Mouse (Mus musculus) urinary bladder, adult 18-20 months (tissue): ENCODE measurements around the gene Slc13a4.

Source experiments
- DNase-seq, 2 experiments: peaks; one replicate each; pipeline ENCODE4 v3.0.0; 2022; ENCODE audit warnings: low spot score in 2 of 2, mixed read lengths in 2 of 2

The Slc13a4 gene

DNA sequence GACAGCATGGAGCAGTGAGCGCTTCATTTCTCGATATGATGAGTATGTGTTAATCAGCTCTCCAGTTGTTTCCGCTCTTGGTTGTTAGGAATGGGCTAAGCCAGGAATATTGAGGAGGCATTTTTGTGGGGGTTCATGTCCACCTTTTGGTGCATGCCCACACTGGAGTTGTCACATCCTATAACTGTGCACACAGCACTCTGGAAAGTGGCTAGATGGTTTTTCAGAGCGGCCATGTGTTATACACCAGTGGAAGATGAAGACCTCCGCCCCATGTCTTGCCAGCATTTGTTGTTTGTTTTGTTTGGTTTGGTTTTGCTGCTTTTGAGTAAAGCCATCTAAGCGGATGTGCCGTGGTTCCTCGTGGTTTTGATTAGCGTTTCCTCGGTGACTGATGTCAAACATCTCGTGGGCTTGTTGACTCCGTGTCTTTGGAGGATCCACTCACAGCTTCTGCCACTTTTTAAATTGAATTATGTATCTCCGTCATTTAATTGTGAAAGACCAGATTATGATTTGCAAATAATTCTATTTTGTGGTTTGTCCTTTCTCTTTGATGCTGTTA, 50.2 kb downstream of the Slc13a4 start:
- DNase-seq, result no peak

DNA sequence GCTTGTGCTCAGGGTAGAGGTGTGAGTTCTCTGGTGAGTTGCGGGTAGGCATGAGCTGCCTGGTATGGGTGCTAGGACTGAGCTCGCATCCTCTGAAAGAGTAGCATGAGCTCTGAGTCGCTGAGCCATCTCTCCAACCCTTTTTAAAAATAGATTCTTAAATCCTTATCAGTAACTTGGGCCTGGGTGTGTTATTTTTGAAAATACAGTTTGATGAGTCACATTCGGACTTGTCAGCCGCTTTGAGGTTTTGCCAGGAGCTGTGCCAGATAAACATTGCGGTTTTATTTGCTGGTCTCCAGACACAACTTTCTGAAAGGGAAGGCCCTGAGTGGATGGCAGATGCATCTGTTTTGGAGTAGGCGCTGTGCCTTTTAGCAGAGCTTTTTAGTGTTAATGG, 51.2 kb downstream of the Slc13a4 start:
- DNase-seq, result peak; percentile 58 to 75

DNA sequence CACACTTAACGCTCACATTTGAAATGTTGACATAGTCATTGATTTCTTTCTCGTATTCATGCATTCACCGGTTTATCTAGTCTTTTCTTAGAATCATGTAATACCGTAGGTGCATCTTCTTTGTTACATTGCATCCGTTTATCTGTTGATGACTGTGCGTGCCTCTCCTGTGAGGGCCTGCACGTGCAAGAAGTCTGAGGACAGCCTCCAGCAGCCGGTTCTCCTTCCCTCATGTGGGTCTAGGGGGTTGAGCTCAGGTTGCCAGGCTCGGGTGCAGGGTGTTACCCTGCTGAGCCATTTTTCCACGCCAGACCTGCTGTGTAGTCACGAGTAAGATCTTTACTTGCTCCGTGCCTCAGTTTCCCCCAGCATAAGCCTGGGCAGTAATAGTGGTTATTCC, 52.9 kb downstream of the Slc13a4 start:
- no peak for DNase-seq

DNA sequence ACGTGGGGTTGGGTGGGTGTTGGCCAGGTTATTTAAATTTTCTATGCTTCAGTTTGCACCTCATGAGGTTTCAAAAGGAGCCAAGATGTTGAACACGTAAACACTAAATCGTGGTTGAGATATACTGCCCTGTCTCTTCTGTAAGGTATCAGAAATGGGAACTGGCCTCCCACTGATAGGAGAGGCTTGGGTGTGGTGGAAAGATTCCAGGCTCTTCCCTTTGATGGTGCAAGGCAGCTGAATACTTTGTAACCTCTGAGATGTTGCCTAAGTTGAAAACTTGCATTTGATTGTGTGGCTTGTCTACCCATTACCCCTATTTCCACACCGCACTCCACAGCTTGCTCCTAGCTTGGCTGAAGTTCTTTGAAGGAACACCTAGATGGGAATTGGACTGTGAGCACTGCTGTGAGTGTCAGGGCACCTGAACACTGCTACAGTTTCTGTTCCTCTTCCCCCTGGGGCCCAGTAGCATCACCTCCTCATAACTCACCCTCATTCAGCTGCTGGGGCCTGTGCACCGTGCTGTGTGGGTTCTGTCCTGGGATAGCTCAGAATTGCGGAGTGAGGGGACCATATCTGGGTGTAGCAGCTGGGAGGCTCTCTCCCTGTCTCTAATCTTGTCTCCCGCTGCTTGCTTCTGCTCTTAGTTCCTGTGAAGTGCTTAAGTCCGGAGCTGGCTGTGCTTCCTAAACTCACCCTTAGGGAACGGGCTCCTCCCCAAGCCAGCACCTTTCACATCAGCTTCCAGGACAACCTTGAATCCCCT, 53.6 kb downstream of the Slc13a4 start:
- no peak for DNase-seq

DNA sequence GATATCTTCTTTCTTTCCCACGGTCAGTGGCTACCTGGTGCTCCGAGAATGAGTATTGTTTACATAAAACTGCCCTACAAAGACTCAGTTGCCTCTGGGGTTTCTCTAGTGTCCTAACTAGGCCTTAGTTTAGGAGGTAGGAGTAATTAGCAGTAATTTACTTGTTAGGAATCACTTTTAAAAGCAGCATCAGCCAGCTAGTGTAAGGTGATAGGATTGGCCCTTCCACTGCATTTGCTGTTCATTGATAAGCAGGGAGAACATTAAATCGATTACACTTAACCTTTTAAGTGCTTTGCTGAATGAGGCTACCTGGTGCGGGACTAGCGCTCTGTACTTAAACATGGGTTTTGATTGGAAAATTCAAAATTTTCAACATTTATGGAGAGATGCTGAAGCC, 54.5 kb downstream of the Slc13a4 start:
- DNase-seq, result no peak

DNA sequence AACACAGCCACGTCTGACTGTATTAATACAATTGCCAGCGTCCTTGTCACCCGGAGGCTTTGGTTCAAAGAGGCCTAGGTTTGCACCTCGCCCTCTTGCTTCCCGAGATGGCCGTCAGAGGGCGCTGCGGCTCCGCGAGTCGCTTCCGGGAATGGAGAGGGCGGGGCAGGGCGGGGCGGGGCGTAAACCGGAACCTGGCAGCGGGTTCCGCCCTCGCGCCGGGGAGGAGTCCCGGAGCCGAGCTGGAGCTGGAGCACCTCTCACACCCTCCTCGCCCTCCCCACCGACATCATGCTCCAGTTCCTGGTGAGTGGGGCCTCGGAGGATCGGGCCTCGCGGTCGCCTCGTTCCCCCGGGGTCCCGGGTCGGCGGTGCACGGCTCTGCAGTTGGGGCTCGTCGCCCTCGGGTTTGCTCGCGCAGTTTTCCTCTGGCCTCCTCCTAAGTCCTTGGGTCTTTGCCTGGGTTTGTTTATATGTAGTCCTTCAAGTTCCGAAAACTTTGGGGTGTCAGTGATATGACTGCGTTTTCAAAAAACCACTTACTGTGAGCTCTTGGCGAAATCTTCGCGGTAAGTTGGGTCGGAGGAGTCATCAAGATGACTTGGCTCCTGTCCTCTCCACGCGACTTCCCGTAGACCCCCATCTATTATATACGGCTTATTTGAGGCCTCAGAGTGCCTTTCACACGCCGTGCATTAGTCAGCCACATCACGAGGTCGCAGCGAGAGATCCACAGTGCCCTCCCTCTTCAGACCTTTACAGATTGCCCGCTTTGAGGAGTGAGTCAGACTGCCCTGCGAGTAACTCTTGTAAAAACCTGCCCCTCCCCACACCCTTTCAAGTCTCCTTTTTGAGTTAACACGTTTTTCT, 55.2 kb downstream of the Slc13a4 start:
- peak; percentile 82 to 87 for DNase-seq

DNA sequence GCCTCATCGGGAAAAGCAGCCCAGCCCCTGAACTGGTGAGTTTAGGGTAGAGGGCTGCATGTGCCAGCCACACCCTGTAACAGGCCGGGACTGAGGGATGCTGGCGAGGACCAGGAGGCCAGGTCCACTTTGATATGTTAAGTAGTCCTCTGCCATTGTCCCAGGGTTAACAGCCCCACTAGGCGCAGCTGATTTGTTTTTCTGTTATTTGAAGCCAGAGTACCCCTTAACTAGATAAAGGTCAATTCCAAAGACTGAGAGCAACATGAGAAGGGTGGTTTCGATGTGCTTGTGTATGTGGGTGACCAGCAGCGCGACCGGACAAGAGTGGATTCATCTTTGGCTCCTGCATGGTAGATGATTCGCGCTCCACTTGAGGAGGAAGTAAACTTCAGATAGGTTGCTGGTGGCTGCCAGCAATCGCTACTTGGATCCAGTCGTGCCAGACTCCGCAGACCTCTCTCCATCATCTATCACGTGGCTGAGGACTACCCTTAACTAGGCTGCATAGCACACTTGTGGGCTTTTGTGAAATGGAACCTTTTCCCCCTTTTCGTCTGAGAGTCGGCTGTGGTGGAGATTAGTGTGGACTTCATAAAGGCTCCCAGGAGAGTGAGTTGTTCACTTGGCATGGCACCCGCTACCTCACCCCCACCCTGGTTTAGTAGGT, 56.0 kb downstream of the Slc13a4 start:
- no peak for DNase-seq

DNA sequence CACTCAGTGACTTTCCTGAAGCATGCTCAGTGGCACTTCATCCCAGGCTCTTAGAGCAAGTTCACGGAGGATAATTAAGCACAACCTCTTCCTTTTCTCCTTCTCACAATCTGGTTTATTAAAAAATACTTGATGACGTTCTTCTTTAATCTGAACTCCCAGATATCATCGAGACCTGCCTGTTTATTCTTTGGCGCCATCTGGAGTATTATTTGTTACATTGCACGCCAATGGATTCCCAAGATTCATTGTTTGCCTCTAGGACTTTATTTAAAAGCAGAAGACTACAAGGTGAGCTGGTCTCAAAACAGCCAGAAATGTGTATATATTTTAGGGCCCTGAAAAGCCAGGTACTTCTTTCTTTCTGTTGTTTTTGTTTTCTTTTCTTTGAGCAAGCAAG, 62.8 kb downstream of the Slc13a4 start:
- DNase-seq, result no peak

DNA sequence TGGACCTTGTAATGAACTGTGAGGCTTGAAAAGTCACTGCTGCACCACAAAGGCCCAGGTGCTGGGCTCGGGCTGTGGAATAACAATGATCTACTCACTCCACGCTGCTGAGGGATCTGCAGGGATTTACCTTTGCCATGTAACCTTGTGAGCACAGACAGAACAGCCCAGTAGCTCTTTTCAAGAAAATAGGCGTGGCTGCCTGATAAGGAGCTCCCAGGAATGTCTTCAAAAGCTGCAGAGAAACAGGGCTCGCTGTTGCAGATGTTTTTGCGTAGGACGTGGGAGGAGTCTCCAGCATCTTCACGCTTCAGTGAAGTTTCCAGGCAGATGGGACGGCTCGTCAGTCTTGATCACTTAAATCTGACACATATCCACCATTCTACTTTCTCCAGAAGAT, 63.9 kb downstream of the Slc13a4 start:
- DNase-seq, result no peak

DNA sequence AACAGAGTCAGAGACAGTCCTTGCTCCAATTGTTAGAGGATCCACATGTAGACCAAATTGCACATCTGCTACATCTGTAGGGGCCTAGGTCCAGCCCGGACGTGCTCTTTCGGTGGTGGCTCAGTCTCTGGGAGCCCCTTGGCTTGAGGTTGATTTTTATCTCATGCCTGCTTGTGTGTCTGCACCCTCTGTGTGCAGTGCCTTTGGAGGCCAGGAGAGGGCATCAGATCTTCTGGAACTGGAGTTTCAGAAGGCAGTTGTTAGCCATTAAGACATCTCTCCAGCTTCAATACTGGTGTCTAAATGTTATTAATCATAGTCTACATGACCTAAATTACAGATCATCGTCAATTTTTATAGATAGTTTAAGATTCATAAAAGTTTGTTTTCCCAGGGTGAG, 64.7 kb downstream of the Slc13a4 start:
- DNase-seq, result no peak

DNA sequence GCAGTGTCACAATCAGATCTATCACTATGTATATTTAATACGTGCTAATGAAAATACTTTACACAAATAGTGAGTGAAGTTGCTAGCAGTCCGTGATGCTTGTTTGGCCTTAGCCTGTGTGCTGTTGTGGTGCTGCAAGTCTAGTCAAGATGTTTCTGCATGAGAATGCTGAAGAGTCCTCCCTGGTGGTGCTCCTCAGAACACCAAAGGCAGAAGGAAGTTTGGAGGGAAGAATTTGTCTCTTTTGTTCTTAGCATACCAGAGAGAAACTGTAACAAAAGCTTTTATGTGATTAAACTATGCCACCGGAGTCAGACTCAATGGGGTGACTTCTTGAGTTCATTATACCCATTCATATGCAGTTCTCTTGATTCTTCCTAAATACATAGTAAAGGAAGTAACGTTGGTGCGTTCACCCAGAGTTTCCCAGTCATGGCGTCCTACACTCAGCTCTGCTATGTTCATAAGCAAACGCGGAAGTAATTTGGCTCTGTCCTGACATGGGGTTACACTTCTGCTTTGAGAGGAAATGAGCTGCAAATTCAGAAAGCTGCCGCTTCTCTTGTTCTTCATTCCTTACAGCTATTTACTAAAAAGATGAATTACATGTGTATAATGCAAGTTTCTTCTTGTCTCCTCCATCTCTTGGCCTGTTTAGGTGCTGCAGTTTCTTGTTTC, 71.7 kb downstream of the Slc13a4 start:
- no peak for DNase-seq

DNA sequence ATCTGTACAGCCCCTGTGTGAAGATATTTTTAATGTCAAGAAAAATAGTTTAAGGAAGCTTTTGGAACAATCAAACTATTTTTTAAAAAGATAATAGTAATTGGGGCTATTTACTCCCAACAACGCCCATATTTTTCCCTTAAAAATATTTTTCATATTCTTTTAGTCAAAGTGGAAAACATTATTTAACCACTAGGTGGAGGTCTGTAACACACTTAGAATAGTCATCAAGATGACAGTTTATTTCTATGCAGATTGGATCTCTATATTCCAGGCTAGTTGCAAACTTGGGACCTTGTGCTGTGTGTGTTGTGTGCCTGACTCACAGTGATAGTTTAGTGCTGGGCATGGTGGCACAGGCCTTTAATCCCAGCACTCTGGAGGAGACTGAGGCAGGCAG, 78.5 kb downstream of the Slc13a4 start:
- DNase-seq, result no peak

DNA sequence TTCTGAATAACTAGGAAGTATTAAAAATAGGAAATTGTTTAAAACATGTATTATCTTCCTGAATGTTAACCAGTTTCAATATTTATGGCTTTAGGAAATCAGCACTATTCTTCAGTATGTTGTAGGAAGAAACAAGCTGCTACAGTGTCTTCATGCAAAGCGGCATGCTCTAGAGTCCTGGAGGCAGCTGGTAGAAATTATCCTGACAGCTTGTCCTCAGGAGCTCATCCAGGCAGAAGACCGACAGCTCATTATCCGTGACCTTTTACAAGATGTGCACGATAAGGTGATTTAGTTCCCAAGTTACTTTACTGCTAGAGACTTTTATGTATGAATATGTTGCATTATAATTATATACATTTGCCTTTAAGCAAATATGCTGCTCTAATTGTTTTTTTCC, 82.2 kb downstream of the Slc13a4 start:
- DNase-seq, result no peak
